Mouse (Mus musculus) liver, embryonic 14.5 days (tissue): ENCODE measurements at regions not wholly inside any gene's neighbourhood (a gene's known extent, or its start where the extent isn't known, plus 50 kb on each side); places are given as distances from the start of the nearest gene placed in this dataset.

Experiments
- ATAC-seq: fragments of 200-750 bp; cut with Nextera tagmentation; 2 replicates; pipeline ENCODE4 v1.8.0; 2017; ENCODE audit warnings: moderate number of reproducible peaks, mild to moderate bottlenecking, moderate library complexity; ENCODE audit not compliant: insufficient read depth
- DNase-seq, 3 experiments: peaks; one replicate each; pipeline ENCODE4 v3.0.0-alpha.2; 2012 to 2013; ENCODE audit warnings: low read depth in 3 of 3, low spot score in 3 of 3
- H3K27ac ChIP-seq: fragments of 300-500 bp; sonication (generic); 2 replicates; pipeline ENCODE4 v1.5.1; 2014; ENCODE audit warnings: moderate library complexity, mild to moderate bottlenecking, control low read depth, inconsistent platforms
- H3K27me3 ChIP-seq: fragments of 300-500 bp; sonication (generic); 2 replicates; pipeline ENCODE4 v1.6.1; 2014; ENCODE audit warnings: mild to moderate bottlenecking, low read length, moderate library complexity; ENCODE audit not compliant: control insufficient read depth, insufficient read depth
- H3K36me3 ChIP-seq: fragments of 300-500 bp; sonication (generic); replicated peaks from 2 replicates; pipeline ENCODE4 v1.6.1; 2014; ENCODE audit warnings: low read depth; ENCODE audit not compliant: control insufficient read depth, insufficient read depth
- H3K4me1 ChIP-seq, 2 experiments: fragments of 200-500 bp in 1 of 2; fragments of 300-500 bp in 1 of 2; sonication (generic) in 1 of 2; replicated peaks; 2 replicates each; pipeline ENCODE4 v1.6.1; 2012 to 2014; ENCODE audit warnings: antibody characterized with exemption in 1 of 2, inconsistent platforms in 1 of 2, low read length in 1 of 2; ENCODE audit not compliant: control insufficient read depth in 2 of 2, insufficient read depth in 2 of 2
- H3K4me2 ChIP-seq: fragments of 300-500 bp; sonication (generic); 2 replicates; pipeline ENCODE4 v1.6.1; 2014; ENCODE audit warnings: low read depth, mild to moderate bottlenecking, control low read depth, moderate library complexity
- H3K4me3 ChIP-seq, 2 experiments: fragments of 200-500 bp in 1 of 2; fragments of 300-500 bp in 1 of 2; sonication (generic) in 1 of 2; 2 replicates each; pipeline ENCODE4 v1.5.1; 2012 to 2014; ENCODE audit warnings: low read depth in 2 of 2, low read length in 2 of 2, mild to moderate bottlenecking in 2 of 2, control low read depth in 1 of 2, inconsistent platforms in 1 of 2, moderate library complexity in 1 of 2; ENCODE audit not compliant: insufficient read depth in 1 of 2
- H3K9ac ChIP-seq: fragments of 300-500 bp; sonication (generic); replicated peaks from 2 replicates; pipeline ENCODE4 v1.6.1; 2014; ENCODE audit warnings: mild to moderate bottlenecking, control low read depth, moderate library complexity
- H3K9me3 ChIP-seq: fragments of 300-500 bp; sonication (generic); 2 replicates; pipeline ENCODE4 v1.6.1; 2016; ENCODE audit warnings: low read length, mixed read lengths; ENCODE audit not compliant: control insufficient read depth
- CTCF ChIP-seq: IDR thresholded peaks from 2 replicates; pipeline ENCODE4 v1.5.1; 2016; ENCODE audit warnings: antibody characterized with exemption, low read depth, control low read depth
- EP300 ChIP-seq: IDR thresholded peaks from 2 replicates; pipeline ENCODE4 v1.6.1; 2016; ENCODE audit warnings: antibody characterized with exemption, low read depth
- WGBS: fragments of 180-500 bp; shearing (Covaris S2); extraction: QIAGEN DNeasy Blood & Tissue Kit; methylation state at CpG from one replicate; pipeline ENCODE4 v1.1.7; 2014; ENCODE audit not compliant: insufficient replicate concordance; 5-methylcytosine and 5-hydroxymethylcytosine counted together

GRCm38 (mm10) chr1:77043749-77044564, 470.9 kb downstream of the Epha4 start:
- no peak overlapping the region for H3K4me3 ChIP-seq
- DNase-seq: no peak
- H3K9ac ChIP-seq: no peak overlapping the region
- H3K36me3 ChIP-seq: no peaks in the 10 kb centered on the region
- ATAC-seq: no peak
- H3K27ac ChIP-seq: no peak overlapping the region
- no peak for TF ChIP-seq CTCF
- TF ChIP-seq EP300: no peak
- WGBS: 59% methylated on average over 14 of the region's 14 CpGs
- no peaks in the 10 kb centered on the region for H3K4me1 ChIP-seq
- no peaks in the 10 kb centered on the region for H3K9me3 ChIP-seq
- no peak overlapping the region for H3K4me2 ChIP-seq
- H3K27me3 ChIP-seq: no peaks in the 10 kb centered on the region

DNA sequence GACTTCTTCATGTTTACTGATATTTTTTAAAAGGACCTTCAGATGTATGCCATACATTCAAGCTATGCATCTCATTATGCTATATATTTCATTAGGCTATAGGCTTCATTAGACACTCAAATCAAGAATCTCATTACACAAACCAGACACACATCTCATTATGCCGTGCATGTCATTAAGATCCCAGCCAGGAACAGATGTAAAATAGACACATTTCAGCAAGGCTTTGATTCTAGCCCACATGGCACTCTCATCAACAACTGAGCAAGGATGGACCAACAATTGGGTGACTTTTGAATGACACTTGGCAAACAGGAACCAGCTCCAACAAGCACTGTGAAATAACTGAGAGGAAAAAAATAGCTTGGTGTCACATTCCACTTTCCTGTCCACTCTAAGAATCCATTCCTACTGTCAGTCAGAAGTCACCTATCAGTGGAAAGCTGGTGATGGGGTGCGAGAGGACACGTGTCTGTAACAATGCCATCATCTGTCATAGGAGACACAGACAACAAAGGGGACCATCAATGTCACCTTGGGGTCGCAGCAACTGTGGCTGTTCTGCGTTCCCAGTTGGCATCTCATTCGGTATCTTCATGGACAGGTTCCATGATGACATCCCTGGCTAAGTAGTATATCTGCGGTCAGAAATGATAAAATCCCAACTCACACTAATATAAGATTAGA, 466.0 kb downstream of the Epha4 start:
- Histone ChIP-seq H3K9me3 (no peaks in the 10 kb centered on the region), H3K4me3 (no peak overlapping the region), H3K4me2 (no peak overlapping the region), H3K36me3 (no peaks in the 10 kb centered on the region), H3K27me3 (no peaks in the 10 kb centered on the region), H3K9ac (no peak overlapping the region), H3K27ac (no peak overlapping the region), H3K4me1 (no peaks in the 10 kb centered on the region)
- DNase-seq: no peak
- ATAC-seq: no peak
- WGBS: 64% methylated on average over 7 of the region's 7 CpGs
- TF ChIP-seq CTCF (no peak), EP300 (no peak)

DNA sequence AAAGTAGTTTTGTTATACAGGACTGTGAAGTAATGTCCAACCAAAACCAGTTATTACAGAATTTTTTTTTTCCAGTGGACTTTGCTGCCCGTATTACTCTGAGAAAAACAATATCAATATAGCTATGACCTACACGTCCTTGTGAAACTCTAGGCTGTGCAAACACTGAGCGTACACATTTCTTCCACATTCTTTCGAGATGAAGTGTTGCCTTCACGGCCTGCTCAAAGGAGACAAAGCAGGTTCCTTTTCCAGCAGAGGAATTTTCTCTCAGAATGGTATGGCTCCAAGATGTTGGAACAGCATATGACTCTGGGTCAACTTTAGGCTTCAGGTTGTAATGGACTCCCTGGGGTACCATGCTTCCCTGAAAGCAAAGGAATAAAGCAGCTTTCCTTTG, 463.6 kb downstream of the Epha4 start:
- Histone ChIP-seq H3K9me3 (no peaks in the 10 kb centered on the region), H3K9ac (no peak overlapping the region), H3K4me1 (no peaks in the 10 kb centered on the region), H3K27ac (no peak overlapping the region), H3K36me3 (no peaks in the 10 kb centered on the region), H3K4me3 (no peak overlapping the region), H3K4me2 (no peak overlapping the region), H3K27me3 (no peaks in the 10 kb centered on the region)
- ATAC-seq: no peak
- 48% methylated on average over 5 of the region's 5 CpGs for WGBS
- TF ChIP-seq EP300 (no peak), CTCF (no peak)
- no peak for DNase-seq

DNA sequence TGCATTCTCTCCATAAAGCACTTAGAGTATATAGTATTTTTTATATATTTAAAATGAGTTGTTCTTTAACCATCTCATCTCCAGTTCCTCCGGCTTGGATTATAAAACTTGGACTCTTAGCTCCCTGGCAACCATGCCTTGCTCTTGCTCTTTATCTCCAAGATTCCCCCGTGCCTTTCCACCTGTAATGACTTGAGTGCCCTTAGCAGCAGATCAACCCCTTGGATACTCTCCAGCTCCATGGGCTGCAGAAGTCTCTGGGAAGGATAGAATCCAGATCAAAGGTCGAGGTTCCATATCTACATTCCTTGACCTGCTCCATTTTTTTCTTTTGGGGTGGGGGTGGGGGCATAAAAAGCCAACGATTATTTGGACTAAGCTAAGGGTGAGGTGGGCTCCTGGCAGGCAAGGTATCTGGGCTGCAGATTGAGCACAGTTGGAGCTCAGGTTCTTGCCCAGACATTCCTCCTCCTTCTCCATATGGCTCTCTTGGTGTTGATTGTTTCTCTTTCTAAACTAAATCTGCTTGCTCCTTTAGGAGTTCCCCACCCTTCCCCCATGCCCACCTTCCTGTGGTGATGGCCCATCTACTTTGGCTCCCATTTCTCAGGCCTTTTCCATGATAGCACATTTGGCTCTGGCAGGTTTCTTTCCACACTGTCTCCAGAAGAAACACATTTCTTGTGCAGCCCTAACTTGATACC, 460.9 kb downstream of the Epha4 start:
- TF ChIP-seq CTCF: no peak
- no peak for TF ChIP-seq EP300
- H3K4me2 ChIP-seq: no peak overlapping the region
- DNase-seq: no peak
- H3K36me3 ChIP-seq: no peaks in the 10 kb centered on the region
- 41% methylated on average over 4 of the region's 4 CpGs for WGBS
- H3K27me3 ChIP-seq: no peaks in the 10 kb centered on the region
- no peaks in the 10 kb centered on the region for H3K4me1 ChIP-seq
- no peak for ATAC-seq
- no peaks in the 10 kb centered on the region for H3K9me3 ChIP-seq
- H3K27ac ChIP-seq: no peak overlapping the region
- H3K9ac ChIP-seq: no peak overlapping the region
- no peak overlapping the region for H3K4me3 ChIP-seq

DNA sequence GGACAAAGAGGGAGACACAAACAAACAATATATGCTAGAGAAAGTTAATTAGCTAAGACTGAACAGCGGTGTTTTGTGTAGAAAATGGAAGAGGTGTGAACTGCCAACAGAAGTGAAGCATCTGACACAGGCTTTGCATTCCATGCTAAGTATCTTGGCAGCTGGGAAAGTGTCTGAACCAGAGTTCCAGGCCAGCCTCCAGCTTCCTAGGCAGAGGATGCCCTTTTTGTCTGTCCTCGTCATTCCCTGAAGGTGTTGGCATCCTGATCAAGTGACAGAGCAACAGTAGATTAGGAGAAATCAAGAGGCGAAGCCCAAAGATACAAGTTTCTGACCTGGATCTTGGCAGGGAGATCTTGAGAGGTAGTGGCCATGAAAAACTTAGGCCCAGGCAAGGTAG, 452.4 kb downstream of the Epha4 start:
- TF ChIP-seq EP300 (no peak), CTCF (no peak)
- WGBS: 68% methylated on average over 3 of the region's 3 CpGs
- no peak overlapping the region for H3K9ac ChIP-seq
- no peaks in the 10 kb centered on the region for H3K9me3 ChIP-seq
- no peak overlapping the region for H3K4me2 ChIP-seq
- DNase-seq (no peak), ATAC-seq (no peak)
- no peak overlapping the region for H3K27ac ChIP-seq
- H3K36me3 ChIP-seq: no peaks in the 10 kb centered on the region
- H3K27me3 ChIP-seq: no peaks in the 10 kb centered on the region
- no peak overlapping the region for H3K4me3 ChIP-seq
- H3K4me1 ChIP-seq: no peaks in the 10 kb centered on the region
